8 mouse cellular contexts compared by ENCODE assay signal in the genomic region with DNA sequence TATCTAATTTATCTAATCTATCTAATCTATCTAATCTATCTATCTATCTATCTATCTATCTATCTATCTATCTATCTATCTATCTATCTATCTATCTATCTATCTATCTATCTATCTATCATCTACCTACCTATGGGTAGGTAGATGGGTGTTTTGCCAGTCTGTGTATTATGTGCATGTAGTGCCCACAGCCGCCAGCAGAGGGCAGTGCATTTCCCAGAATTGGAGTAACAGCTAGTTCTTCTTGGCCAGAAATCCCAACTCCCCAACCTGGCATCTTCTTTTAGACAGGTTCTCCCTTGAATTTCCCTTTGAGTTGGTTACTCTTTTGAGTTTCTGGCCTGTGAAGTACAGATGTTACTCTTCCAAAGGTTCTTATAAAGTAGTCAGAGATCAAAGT.
DNase-seq lines count a peak whose midpoint lies in the region; ATAC-seq and TF ChIP-seq lines count a peak whose summit lies in the region.

No protein-coding gene starts in this region.

- TF ChIP-seq CTCF in lung, embryonic 14.5 days (IDR thresholded peaks at IDR 0.05; ENCODE audit: low read depth) = peak; percentile 78
- peak; percentile 68; the same call in 1 of the 2 replicates for TF ChIP-seq CTCF in small intestine, adult 2 months (IDR thresholded peaks at IDR 0.05; ENCODE audit: extremely low read depth, insufficient read length, insufficient replicate concordance, low read depth, low read length)

- no peak overlapping the region for H3K27ac ChIP-seq in embryonic facial prominence, embryonic 14.5 days (replicated peaks; ENCODE audit: low read depth, low read length)
- no peak overlapping the region for H3K27ac ChIP-seq in lung, embryonic 14.5 days (ENCODE audit: low read depth)
- H3K27ac ChIP-seq in small intestine, adult 2 months (ENCODE audit: insufficient read depth, low read depth, low read length) = no peak overlapping the region

- no peak overlapping the region for H3K4me3 ChIP-seq in embryonic facial prominence, embryonic 14.5 days (ENCODE audit: low read depth, low read length)
- H3K4me3 ChIP-seq in lung, embryonic 14.5 days (ENCODE audit: low read depth, low read length) = no peak overlapping the region
- H3K4me3 ChIP-seq in small intestine, adult 2 months (ENCODE audit: low read depth, low read length) = no peak overlapping the region

- no peak overlapping the region for H3K9ac ChIP-seq in embryonic facial prominence, embryonic 14.5 days (ENCODE audit: low read depth, low read length)
- no peak overlapping the region for H3K9ac ChIP-seq in lung, embryonic 14.5 days

- peak; percentile 34 for DNase-seq in ovary, postnatal 10 days (ENCODE audit: low spot score)
- DNase-seq in ovary, adult 18-20 months (ENCODE audit: low spot score) = no peak
- DNase-seq in adrenal gland, postnatal 14 days = peak; percentile 68
- peak; percentile 42 for DNase-seq in embryonic facial prominence, embryonic 14.5 days (ENCODE audit: low spot score)
- peak; percentile 25 for DNase-seq in large intestine, adult 2 months (ENCODE audit: low read depth, low spot score)
- DNase-seq in lung, embryonic 14.5 days = peak; percentile 84

- no peak overlapping the region for H3K4me2 ChIP-seq in embryonic facial prominence, embryonic 14.5 days (ENCODE audit: low read depth, low read length)
- H3K4me2 ChIP-seq in lung, embryonic 14.5 days = no peak overlapping the region

- H3K36me3 ChIP-seq in embryonic facial prominence, embryonic 14.5 days (ENCODE audit: control insufficient read depth, insufficient read depth, low read length) = peaks cover 4% of the 10 kb centered on the region; the same call in 1 of the 2 replicates
- no peaks in the 10 kb centered on the region for H3K36me3 ChIP-seq in lung, embryonic 14.5 days (ENCODE audit: insufficient read depth)
- H3K36me3 ChIP-seq in small intestine, adult 2 months (ENCODE audit: control insufficient read depth, insufficient read depth, low read length) = no peaks in the 10 kb centered on the region

- no peaks in the 10 kb centered on the region for H3K4me1 ChIP-seq in embryonic facial prominence, embryonic 14.5 days (ENCODE audit: control insufficient read depth, insufficient read depth, low read length)
- H3K4me1 ChIP-seq in lung, embryonic 14.5 days (ENCODE audit: insufficient read depth) = no peaks in the 10 kb centered on the region
- H3K4me1 ChIP-seq in small intestine, adult 2 months (ENCODE audit: control insufficient read depth, insufficient read depth, insufficient read length, low read length) = no peaks in the 10 kb centered on the region

- H3K27me3 ChIP-seq in embryonic facial prominence, embryonic 14.5 days (replicated peaks; ENCODE audit: control insufficient read depth, insufficient read depth, low read length) = no peaks in the 10 kb centered on the region
- no peaks in the 10 kb centered on the region for H3K27me3 ChIP-seq in lung, embryonic 14.5 days (ENCODE audit: insufficient read depth, low read length)
- H3K27me3 ChIP-seq in small intestine, adult 2 months (ENCODE audit: control insufficient read depth, insufficient read depth, low read length) = no peaks in the 10 kb centered on the region

- no peak for TF ChIP-seq POLR2A in small intestine, adult 2 months (IDR thresholded peaks at IDR 0.05; ENCODE audit: low read depth, low read length)

- 0% methylated on average over 1 of the region's 1 CpGs for WGBS in embryonic facial prominence, embryonic 14.5 days
- WGBS in large intestine, adult 2 months = 7% methylated on average over 1 of the region's 1 CpGs
- 0% methylated on average over 1 of the region's 1 CpGs for WGBS in lung, embryonic 14.5 days
- 3% methylated on average over 1 of the region's 1 CpGs for WGBS in small intestine, adult 2 months

- peaks cover 3% of the 10 kb centered on the region for H3K9me3 ChIP-seq in embryonic facial prominence, embryonic 14.5 days (ENCODE audit: control insufficient read depth, low read length)
- H3K9me3 ChIP-seq in lung, embryonic 14.5 days (ENCODE audit: low read depth, low read length) = no peaks in the 10 kb centered on the region

- ATAC-seq in embryonic facial prominence, embryonic 14.5 days (ENCODE audit: low read depth) = no peak
- ATAC-seq in lung, embryonic 14.5 days (ENCODE audit: insufficient read depth) = no peak
- ATAC-seq in inflammation-experienced regulatory T-cells, adult 6 months = no peak
